Mouse (Mus musculus) neural tube, embryonic 12.5 days (tissue): ENCODE measurements around the gene Atxn2. TPM values are rescaled to one million over a fixed set of nuclear protein-coding genes. Genes with fewer than 3 reads are reported as not detected.
"Not testable (repeated sequence)": the region's sequence is repeated elsewhere in the genome, so short reads cannot be mapped to it uniquely, and the experiment has no call there.

Experiments
- ATAC-seq: fragments of 200-750 bp; cut with Nextera tagmentation; 2 replicates; pipeline ENCODE4 v1.8.0; 2017; ENCODE audit warnings: low read depth, mild to moderate bottlenecking, moderate TSS enrichment, moderate library complexity; ENCODE audit not compliant: low FRiP score
- H3K27ac ChIP-seq: fragments of 300-500 bp; sonication (generic); 2 replicates; pipeline ENCODE4 v1.5.1; 2016
- H3K27me3 ChIP-seq: fragments of 300-500 bp; sonication (generic); replicated peaks from 2 replicates; pipeline ENCODE4 v1.6.1; 2016; ENCODE audit warnings: mild to moderate bottlenecking
- H3K36me3 ChIP-seq: fragments of 300-500 bp; sonication (generic); 2 replicates; pipeline ENCODE4 v1.6.1; 2016; ENCODE audit warnings: mild to moderate bottlenecking
- H3K4me1 ChIP-seq: fragments of 300-500 bp; sonication (generic); 2 replicates; pipeline ENCODE4 v1.6.1; 2016
- H3K4me2 ChIP-seq: fragments of 300-500 bp; sonication (generic); replicated peaks from 2 replicates; pipeline ENCODE4 v1.6.1; 2016; ENCODE audit warnings: mild to moderate bottlenecking
- H3K4me3 ChIP-seq: fragments of 300-500 bp; sonication (generic); 2 replicates; pipeline ENCODE4 v1.5.1; 2016
- H3K9ac ChIP-seq: fragments of 300-500 bp; sonication (generic); 2 replicates; pipeline ENCODE4 v1.6.1; 2016; ENCODE audit warnings: mild to moderate bottlenecking
- H3K9me3 ChIP-seq: fragments of 300-500 bp; sonication (generic); 2 replicates; pipeline ENCODE4 v1.6.1; 2016; ENCODE audit warnings: mild to moderate bottlenecking
- WGBS: fragments of 180-500 bp; shearing (Covaris S2); methylation state at CpG from one replicate; pipeline ENCODE4 v1.1.7; 2016; 5-methylcytosine and 5-hydroxymethylcytosine counted together
- polyA plus RNA-seq: library from polyadenylated mRNA; unstranded; fragments of >200 nt; fragmentation: Nextera tagmentation; extraction: Ambion mirVana; gene quantifications from 2 replicates; pipeline ENCODE4 v1.2.1, GENCODE M21; 2016

Atxn2 gene
- polyA plus RNA-seq, 1 experiment from 2014 or later = 107 TPM

GRCm38 (mm10) chr5:121742915-121743314 lies 31.8 kb downstream of the Atxn2 start:
- no peak for ATAC-seq
- WGBS = 97% methylated on average over 2 of the region's 2 CpGs
- Histone ChIP-seq H3K27me3 (no peaks in the 10 kb centered on the region), H3K9me3 (no peaks in the 10 kb centered on the region), H3K4me2 (no peak overlapping the region), H3K4me1 (no peaks in the 10 kb centered on the region), H3K4me3 (no peak overlapping the region), H3K27ac (no peak overlapping the region), H3K9ac (no peak overlapping the region), H3K36me3 (no peaks in the 10 kb centered on the region)

DNA sequence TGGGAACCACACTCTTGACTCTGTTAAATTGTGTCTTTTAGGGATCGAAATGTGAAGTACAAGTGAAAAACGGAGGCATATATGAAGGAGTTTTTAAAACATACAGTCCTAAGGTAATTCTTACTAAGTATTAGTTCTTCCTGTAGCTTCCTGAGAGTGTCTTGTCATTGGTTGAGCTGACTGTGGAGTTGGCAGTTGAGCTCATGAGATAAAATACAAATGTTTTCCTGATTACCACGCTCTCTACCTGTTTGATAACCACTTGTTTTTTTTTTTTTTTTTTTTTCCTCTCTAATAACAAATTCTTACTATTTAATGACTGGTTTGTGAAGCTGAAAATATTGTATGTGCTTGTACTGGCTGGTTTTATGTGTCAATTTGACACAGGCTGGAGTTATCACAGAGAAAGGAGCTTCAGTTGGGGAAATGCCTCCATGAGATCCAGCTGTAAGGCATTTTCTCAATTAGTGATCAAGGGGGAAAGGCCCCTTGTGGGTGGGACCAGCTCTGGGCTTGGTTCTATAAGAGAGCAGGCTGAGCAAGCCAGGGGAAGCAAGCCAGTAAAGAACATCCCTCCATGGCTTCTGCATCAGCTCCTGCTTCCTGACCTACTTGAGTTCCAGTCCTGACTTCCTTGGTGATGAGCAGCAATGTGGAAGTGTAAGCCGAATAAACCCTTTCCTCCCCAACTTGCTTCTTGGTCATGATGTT lies 36.9 kb downstream of the Atxn2 start:
- not testable (repeated sequence) for H3K4me3 ChIP-seq, H3K27me3 ChIP-seq, H3K9ac ChIP-seq, H3K4me1 ChIP-seq, H3K4me2 ChIP-seq, ATAC-seq, H3K27ac ChIP-seq, H3K9me3 ChIP-seq
- 99% methylated on average over 4 of the region's 4 CpGs for WGBS
- peaks cover 12% of the 10 kb centered on the region for H3K36me3 ChIP-seq

DNA sequence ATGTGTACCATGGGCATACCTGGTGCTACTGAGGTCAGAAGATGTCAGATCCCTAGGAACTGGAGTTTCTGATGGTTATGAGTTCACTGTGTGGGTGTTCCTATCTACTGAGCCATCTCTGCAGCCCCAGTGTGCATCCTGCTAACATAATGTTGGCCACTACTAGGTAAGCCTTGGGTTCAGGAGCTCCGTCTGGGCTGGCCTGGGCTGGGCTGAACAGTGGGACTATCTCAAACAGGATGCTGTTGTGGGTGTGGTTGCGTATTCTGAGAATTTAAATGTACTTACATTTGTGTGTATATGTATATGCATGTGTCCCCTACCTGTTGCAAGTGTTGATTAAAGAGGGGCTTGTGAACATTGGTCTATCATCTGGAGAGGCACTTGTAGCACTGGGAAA lies 38.5 kb downstream of the Atxn2 start:
- H3K9me3 ChIP-seq = no peaks in the 10 kb centered on the region
- H3K27me3 ChIP-seq = no peaks in the 10 kb centered on the region
- no peak overlapping the region for H3K9ac ChIP-seq
- no peaks in the 10 kb centered on the region for H3K4me1 ChIP-seq
- H3K36me3 ChIP-seq = peaks cover 18% of the 10 kb centered on the region
- H3K27ac ChIP-seq = no peak overlapping the region
- 97% methylated on average over 2 of the region's 2 CpGs for WGBS
- ATAC-seq = no peak
- no peak overlapping the region for H3K4me3 ChIP-seq
- H3K4me2 ChIP-seq = no peak overlapping the region

- Histone ChIP-seq H3K9me3 (no peaks in the 10 kb centered on the region), H3K27ac (0 out of 2 replicates have a peak overlapping the region, but pooled peaks have one; percentile 2), H3K36me3 (peaks cover 20% of the 10 kb centered on the region), H3K4me3 (no peak overlapping the region), H3K9ac (no peak overlapping the region), H3K27me3 (no peaks in the 10 kb centered on the region), H3K4me2 (no peak overlapping the region), H3K4me1 (peaks cover 13% of the 10 kb centered on the region)
- peak; percentile 65; the same call in 1 of the 2 replicates for ATAC-seq
- 8% methylated on average over 2 of the region's 2 CpGs for WGBS
Observed at GRCm38 (mm10) chr5:121757900-121758299, 46.8 kb downstream of the Atxn2 start.

DNA sequence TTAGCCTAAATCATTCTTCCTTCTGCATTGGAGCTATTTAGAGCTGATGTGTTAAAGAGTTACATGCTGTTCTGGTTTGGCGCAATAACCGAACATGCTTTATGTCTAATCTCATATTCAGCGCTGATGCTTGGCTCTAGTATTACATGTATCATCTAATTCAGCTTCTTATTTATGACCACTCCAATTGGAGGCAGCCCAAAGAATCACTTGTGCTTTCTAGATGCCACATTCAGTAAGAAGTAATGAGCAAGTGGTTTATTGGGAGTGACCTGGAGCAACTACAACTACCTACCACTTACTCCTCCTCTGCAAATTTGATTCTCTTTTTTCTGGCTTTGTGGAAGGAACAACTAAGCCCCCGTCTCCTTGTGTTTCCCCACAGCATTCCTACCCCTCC lies 47.2 kb downstream of the Atxn2 start:
- Histone ChIP-seq H3K4me1 (peaks cover 13% of the 10 kb centered on the region), H3K27ac (0 out of 2 replicates have a peak overlapping the region, but pooled peaks have one; percentile 2), H3K4me2 (no peak overlapping the region), H3K9me3 (no peaks in the 10 kb centered on the region), H3K36me3 (peaks cover 16% of the 10 kb centered on the region), H3K4me3 (no peak overlapping the region), H3K9ac (no peak overlapping the region), H3K27me3 (no peaks in the 10 kb centered on the region)
- 66% methylated on average over 4 of the region's 4 CpGs for WGBS
- ATAC-seq = no peak

DNA sequence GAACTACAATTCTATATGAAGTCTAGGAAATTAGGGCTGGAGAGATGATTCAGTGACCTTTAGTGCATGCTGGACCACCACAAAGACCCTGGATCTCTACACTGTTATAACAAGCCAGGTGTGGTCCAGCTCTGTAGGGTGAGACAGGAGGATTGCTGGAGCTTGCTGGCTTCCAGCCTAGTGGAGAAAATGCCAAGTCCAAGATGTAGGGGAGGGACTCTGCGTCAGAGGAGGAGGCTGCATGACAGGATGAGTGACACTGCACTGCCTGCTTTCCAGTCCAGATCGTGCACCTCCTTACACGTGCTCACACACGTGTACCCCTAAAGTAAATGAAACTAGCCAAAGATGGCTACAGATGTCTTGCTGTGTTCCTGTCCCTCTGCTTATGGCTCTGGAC lies 48.8 kb downstream of the Atxn2 start:
- H3K4me1 ChIP-seq = peaks cover 13% of the 10 kb centered on the region
- H3K27me3 ChIP-seq = no peaks in the 10 kb centered on the region
- H3K9me3 ChIP-seq = no peaks in the 10 kb centered on the region
- H3K4me2 ChIP-seq = no peak overlapping the region
- 92% methylated on average over 4 of the region's 4 CpGs for WGBS
- no peak for ATAC-seq
- H3K36me3 ChIP-seq = peaks cover 13% of the 10 kb centered on the region; the same call in 1 of the 2 replicates
- no peak overlapping the region for H3K4me3 ChIP-seq
- H3K27ac ChIP-seq = no peak overlapping the region
- H3K9ac ChIP-seq = no peak overlapping the region

- WGBS = 35% methylated on average over 7 of the region's 7 CpGs
- ATAC-seq = no peak
- Histone ChIP-seq H3K27me3 (no peaks in the 10 kb centered on the region), H3K9me3 (no peaks in the 10 kb centered on the region), H3K4me2 (no peak overlapping the region), H3K27ac (no peak overlapping the region), H3K4me3 (no peak overlapping the region), H3K4me1 (peaks cover 13% of the 10 kb centered on the region), H3K36me3 (peaks cover 13% of the 10 kb centered on the region; the same call in 1 of the 2 replicates), H3K9ac (no peak overlapping the region)
Observed at GRCm38 (mm10) chr5:121761459-121761858, 50.3 kb downstream of the Atxn2 start.

- Histone ChIP-seq H3K36me3 (0 out of 2 replicates have a peak, but pooled peaks cover 7% of the 10 kb centered on the region), H3K4me1 (peaks cover 10% of the 10 kb centered on the region)
Observed at GRCm38 (mm10) chr5:121762949-121763348, 51.8 kb downstream of the Atxn2 start.

DNA sequence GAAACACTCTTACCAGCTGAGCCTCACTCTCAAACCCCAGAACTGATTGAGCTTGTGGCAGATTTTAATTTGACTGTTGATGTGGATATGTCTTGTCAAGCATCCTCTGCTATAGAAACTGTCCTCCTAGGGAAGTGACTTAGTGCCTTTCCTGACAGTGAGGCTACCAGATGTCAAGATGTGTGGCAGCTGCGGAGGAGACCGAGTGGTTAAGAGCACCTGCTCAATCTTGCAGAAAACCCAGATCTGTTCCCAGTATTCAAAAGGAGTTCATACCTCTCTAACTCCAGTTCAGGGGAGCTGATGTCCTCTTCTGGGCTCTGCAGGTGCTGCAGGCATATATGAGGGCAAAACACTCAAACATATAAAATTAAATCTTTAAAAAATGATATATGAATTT lies 53.9 kb downstream of the Atxn2 start:
- no peak overlapping the region for H3K4me2 ChIP-seq
- no peaks in the 10 kb centered on the region for H3K9me3 ChIP-seq
- H3K36me3 ChIP-seq = no peaks in the 10 kb centered on the region
- H3K4me3 ChIP-seq = no peak overlapping the region
- no peak overlapping the region for H3K9ac ChIP-seq
- WGBS = 88% methylated on average over 2 of the region's 2 CpGs
- H3K4me1 ChIP-seq = no peaks in the 10 kb centered on the region
- no peaks in the 10 kb centered on the region for H3K27me3 ChIP-seq
- ATAC-seq = no peak
- no peak overlapping the region for H3K27ac ChIP-seq

More at GRCm38 (mm10) chr5:121762949-121763348, 51.8 kb downstream of the Atxn2 start:
- no peak overlapping the region for H3K4me2 ChIP-seq
- H3K27me3 ChIP-seq = no peaks in the 10 kb centered on the region
- WGBS = 92% methylated on average over 6 of the region's 6 CpGs
- no peak for ATAC-seq
- no peak overlapping the region for H3K9ac ChIP-seq
- no peak overlapping the region for H3K27ac ChIP-seq
- H3K4me3 ChIP-seq = no peak overlapping the region
- no peaks in the 10 kb centered on the region for H3K9me3 ChIP-seq

- Histone ChIP-seq H3K4me3 (no peak overlapping the region), H3K27me3 (no peaks in the 10 kb centered on the region), H3K4me2 (no peak overlapping the region), H3K4me1 (no peaks in the 10 kb centered on the region), H3K27ac (no peak overlapping the region), H3K36me3 (no peaks in the 10 kb centered on the region), H3K9me3 (no peaks in the 10 kb centered on the region), H3K9ac (no peak overlapping the region)
- WGBS = 98% methylated on average over 4 of the region's 4 CpGs
- no peak for ATAC-seq
Observed at GRCm38 (mm10) chr5:121766038-121766773, 55.1 kb downstream of the Atxn2 start.

DNA sequence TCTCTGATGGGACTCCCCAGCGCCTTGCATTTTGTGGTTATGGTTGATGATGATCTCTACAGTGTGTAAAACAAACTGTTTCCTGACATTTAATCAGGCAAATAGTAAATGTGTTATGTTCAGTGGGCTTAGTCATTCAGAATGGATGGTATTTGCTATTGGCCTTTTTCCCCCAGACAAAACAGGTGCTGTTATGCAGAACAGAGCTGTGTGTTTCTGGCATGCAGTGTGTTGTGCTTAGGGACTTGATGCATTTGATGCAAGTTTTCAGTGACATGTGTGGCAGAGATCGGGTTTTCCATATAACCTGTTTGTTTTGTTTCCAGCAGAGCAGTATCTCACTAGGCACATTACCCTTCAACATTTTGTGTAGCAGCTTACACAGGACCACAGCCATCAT lies 56.4 kb downstream of the Atxn2 start:
- no peak overlapping the region for H3K27ac ChIP-seq
- H3K36me3 ChIP-seq = peaks cover 8% of the 10 kb centered on the region

DNA sequence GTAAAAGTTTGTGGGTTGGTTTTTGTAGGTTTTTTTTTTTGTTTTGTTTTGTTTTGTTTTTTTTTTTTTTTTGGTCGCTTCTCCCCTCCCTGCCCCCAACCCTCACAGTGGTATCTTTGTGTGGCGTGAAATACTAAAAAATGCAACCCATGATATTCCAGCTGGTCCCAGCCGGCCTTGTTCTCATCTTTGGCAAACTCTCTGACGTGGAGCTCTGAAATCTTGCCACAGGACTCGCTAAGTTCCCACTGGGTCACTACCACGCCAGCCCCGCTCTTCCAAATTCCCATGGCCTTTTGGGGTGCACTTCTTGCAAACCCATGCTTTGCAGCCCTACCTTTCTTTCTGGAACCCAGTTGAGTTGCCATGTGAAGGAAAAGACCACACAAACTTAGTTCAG lies 58.7 kb downstream of the Atxn2 start:
- Histone ChIP-seq H3K9ac (no peak overlapping the region), H3K4me2 (no peak overlapping the region), H3K4me1 (no peaks in the 10 kb centered on the region), H3K27ac (no peak overlapping the region), H3K36me3 (peaks cover 23% of the 10 kb centered on the region), H3K4me3 (no peak overlapping the region), H3K27me3 (no peaks in the 10 kb centered on the region), H3K9me3 (no peaks in the 10 kb centered on the region)
- ATAC-seq = no peak
- WGBS = 93% methylated on average over 7 of the region's 7 CpGs

More for the DNA sequence above, 56.4 kb downstream of the Atxn2 start:
- no peaks in the 10 kb centered on the region for H3K27me3 ChIP-seq
- 91% methylated on average over 2 of the region's 2 CpGs for WGBS
- no peaks in the 10 kb centered on the region for H3K4me1 ChIP-seq
- H3K4me3 ChIP-seq = no peak overlapping the region
- H3K4me2 ChIP-seq = no peak overlapping the region
- H3K9ac ChIP-seq = no peak overlapping the region
- H3K9me3 ChIP-seq = no peaks in the 10 kb centered on the region
- ATAC-seq = no peak
